Mouse (Mus musculus) retina, postnatal 1 day (tissue): ENCODE data around the gene Fndc3a.

Experiments used
- DNase-seq: peaks from one replicate; pipeline ENCODE4 v3.0.0-alpha.2; 2012

The Fndc3a gene

DNA sequence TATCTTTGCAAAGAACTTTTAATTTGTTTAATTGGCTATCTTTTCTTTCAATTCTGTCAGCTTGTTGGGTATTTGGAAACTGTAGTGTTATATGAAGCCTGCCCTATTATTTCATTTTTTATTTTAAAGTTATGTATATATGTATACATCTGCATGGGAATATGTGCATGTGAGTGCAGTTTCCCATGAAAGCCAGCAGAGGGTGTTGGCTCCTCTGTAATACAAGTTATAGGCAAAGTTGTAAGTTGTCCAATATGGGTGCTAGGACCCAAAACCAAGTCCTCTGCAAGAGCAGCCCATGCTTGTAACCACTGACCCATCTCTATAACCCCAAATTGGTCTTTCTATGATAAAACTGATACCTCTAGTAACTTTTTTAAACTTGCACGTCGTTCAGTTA, 38.8 kb downstream of the Fndc3a start:
- DNase-seq = no peak

- no peak for DNase-seq
These were observed 60.5 kb downstream of the Fndc3a start for GRCm38 (mm10) chr14:72649268-72649667.

GRCm38 (mm10) chr14:72645512-72645911, 64.3 kb downstream of the Fndc3a start:
- no peak for DNase-seq

DNA sequence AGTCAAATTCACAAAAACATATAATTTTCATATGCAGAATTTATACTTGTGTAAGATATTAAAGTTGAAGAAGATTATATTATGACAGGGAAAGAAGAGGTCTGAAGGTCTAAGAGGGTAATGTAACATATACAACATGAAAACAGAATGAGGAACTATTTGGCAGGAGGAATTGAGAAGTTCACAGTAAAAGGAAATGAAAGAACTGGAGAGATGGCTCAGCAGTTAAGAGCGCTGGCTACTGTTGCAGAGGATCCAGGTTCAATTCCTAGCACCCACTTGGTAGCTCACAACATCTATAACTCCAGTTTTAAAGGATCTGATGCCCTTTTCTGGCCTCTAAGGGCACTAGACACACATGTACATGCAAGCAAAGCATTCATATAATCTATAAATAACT, 65.2 kb downstream of the Fndc3a start:
- DNase-seq = no peak

GRCm38 (mm10) chr14:72638507-72638906, 71.3 kb downstream of the Fndc3a start:
- DNase-seq = no peak

DNA sequence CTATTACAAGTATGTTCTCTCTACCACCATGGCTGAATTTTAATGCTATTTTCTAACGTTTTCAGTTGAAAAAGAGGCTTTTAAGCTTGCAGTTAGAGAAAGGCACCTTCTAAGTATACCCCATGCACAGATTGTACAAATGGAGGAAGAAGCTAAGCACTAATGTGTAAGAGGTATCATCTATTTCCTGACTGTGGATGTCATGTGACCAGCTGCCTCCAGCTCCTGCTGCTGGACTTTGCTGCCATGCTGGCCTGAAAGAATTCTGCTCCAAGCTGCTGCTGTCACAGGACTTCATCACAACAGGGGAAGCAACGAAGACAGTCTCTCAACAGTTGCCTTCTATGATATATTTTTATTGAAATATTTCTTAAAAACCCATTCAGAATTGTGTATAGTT, 76.2 kb downstream of the Fndc3a start:
- DNase-seq = no peak

- no peak for DNase-seq
These were observed 84.4 kb downstream of the Fndc3a start for GRCm38 (mm10) chr14:72625411-72625810.

- DNase-seq = no peak
These were observed 105.7 kb downstream of the Fndc3a start for GRCm38 (mm10) chr14:72604077-72604476.

DNA sequence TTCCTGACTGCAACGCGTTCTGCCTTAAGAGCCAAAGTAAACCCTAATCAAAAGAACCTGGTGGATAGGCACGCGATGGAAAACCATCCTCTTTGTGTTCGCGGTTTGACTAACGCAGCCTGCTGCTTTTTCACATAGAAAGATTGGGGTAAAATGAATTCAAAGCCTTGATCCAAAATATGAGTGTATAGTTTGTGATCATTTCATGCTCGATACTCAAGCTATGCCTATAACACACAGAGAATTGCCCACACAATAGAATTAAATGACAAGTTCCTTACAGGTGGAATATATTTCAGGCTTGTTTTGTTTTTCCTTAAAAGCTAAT, 106.6 kb downstream of the Fndc3a start:
- no peak for DNase-seq

- peak; percentile 95 for DNase-seq
These were observed 107.1 kb downstream of the Fndc3a start for GRCm38 (mm10) chr14:72602521-72603193.

- DNase-seq = no peak
These were observed 108.2 kb downstream of the Fndc3a start for GRCm38 (mm10) chr14:72601381-72602305.

GRCm38 (mm10) chr14:72600375-72600774, 109.4 kb downstream of the Fndc3a start:
- no peak for DNase-seq

DNA sequence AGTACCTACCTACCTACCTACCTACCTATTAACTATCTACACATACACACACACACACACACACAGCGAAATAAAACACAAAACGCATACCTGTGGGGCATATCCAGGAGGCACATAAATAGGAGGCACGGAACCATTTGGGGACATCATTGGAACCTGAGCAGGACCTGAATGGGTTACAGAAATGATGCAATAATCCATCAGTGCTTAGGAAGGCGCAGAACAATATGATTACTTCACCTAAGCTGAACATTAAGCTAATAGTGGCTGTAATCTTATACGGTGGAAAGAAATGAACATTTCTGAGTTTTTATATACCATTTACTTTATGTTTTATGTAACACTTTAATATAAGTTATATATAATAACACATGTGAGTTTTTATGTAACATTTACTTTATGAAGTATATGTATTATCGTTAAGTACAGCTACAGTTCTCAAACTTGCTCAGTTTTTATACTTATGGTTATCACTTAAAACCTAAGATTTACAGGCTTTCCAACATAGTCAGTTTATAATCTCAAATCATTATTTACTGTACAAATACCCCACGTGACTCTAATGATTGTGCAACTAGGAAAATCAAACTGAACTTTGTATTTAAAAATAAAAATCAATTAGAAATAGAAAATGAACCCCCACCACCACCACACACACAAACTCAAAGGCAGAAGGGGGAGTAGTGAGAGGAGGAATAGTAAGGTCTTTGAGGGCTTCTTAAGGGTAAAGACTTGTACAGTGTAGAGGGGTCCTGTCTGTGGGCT, 110.6 kb downstream of the Fndc3a start:
- no peak for DNase-seq

GRCm38 (mm10) chr14:72594191-72594590, 115.6 kb downstream of the Fndc3a start:
- DNase-seq = no peak

DNA sequence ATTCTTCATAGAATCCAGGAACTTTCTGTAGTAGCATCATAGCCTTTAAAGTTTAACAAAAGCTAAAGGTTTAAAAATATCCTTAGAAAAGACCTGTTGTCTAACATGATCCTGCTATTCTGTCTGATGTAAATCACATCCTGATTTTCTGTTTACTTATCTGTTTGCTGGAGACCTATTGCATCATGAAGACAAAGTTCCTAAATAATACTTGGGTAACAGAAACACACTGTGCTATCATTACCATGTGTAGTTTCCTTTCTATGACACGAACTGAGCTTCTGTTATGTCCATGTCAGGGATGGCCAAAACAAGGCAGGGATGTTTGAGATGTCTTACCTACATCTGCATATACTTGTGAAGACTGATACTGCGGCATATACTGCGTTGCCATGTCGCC, 120.4 kb downstream of the Fndc3a start:
- no peak for DNase-seq

DNA sequence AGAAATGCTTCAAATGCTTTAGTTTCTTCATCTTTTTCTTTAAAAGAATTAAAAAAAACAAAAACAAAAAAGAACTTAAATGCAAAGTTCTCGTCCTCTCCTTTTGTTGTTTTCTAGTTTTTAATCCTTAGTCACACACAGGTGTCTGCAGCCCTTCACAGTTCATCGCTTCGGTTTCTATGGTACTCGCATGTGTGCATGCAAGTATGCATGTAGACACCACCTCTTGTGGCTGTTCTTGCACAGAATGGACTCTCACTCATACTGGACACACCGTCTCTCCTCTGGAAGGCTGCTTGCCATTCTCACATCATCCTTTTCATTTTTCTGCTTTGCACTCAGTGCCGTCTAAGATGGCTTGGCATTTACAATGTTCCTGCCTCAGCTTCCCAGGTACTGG, 126.8 kb downstream of the Fndc3a start:
- no peak for DNase-seq

DNA sequence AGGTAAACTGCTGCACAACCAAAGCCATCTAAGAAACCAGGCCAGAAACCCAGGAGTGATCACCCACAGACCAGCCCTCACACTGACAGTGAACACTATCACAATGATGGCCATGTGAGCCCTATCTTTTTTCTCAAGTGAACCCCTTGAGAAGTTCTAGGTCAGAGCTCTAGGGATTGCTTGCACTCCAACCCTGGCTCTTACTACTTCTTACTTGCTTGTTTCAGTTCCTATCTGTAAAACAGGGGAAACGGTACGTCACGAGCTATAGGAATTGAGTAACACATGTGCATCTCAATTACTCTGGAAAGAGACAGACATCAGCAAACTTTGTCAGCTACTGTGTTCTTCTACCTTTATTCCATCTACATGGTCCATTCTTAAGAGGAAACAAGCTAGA, 128.8 kb downstream of the Fndc3a start:
- DNase-seq = no peak

GRCm38 (mm10) chr14:72576283-72576682, 133.5 kb downstream of the Fndc3a start:
- no peak for DNase-seq

GRCm38 (mm10) chr14:72563941-72564340, 145.9 kb downstream of the Fndc3a start:
- no peak for DNase-seq

DNA sequence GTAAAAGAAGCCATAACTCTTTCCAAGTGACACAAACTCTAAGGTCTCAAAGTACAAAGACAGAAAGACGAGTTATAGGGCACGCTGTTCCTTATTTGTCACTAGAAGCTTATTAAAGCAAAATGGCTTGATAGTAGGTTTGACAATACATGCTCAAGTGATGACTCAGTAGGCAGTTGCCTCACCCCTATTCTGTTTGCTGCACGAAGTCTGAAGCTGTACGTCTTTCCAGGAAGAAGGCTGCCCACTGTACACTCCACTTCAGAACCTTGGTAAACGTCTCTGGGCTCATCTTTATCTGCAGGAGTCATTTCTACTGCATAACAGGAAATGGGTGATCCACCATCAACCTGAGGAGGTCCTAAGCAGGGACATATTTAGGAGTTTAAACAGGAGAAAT, 151.0 kb downstream of the Fndc3a start:
- no peak for DNase-seq

- DNase-seq = no peak
These were observed 154.0 kb downstream of the Fndc3a start for GRCm38 (mm10) chr14:72555846-72556245.

DNA sequence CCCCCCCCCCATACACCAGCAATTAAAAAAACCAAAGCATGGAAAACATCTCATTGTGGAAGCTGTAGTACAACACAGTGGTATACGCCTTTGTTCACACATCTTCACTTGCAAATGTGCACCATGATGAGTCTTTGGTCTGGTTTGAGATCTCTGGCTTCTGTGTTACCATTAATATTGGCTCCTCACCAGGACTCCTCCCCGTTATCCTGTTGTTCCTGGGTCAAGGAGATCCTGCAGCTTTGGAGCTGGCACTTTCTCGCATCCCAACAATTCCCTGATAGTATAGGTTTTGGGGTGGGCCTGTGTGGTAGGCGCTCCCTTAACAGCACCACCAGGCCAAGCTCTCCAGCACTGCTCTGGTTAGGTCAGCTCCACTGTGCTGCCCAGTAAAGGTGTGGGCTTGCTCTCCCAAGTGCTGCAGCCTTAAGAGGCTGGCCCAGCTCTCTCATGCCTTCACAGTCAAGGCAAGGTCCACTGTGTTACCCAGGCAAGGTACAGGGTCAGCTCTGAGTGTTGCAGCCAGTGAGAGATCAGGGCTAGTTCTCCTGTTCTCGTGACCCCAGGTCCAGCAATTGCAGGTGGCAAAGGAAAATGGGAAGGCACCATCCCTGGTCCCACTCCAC, 173.3 kb downstream of the Fndc3a start:
- no peak for DNase-seq

DNA sequence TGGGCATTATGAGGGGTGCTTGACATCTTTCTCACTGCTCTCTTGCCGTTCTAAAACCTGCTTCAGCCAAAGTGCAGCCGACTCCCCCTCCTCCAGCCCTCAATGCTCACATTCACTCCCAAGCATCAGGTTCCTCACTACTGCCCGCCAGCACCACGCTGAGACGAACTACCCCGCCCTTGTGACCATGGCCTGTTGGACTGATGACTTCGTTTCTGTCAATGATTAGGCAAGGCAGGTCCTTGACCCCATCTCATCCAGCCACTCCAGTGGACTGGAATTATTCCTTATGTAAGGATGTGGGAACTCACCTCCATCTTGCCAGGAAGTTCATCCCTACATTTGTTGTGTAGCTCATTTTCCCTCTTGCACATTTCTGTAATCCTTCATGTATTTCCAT, 175.9 kb downstream of the Fndc3a start:
- DNase-seq = no peak
